ENCODE assay signal across 10 mouse cellular contexts in genomic region chr4:117884146-117884545, GRCm38 (mm10). TPM values are rescaled to one million over a fixed set of nuclear protein-coding genes. Genes with fewer than 3 reads are reported as not detected.
DNase-seq lines count a peak whose midpoint lies in the region; ATAC-seq and TF ChIP-seq lines count a peak whose summit lies in the region.
"Had no signal": no experiment of that assay in that cellular context is flagged by ENCODE, and none has a peak within 500 bp of the region (broad histone marks: within the 10 kb centered on the region; RNA-seq: fewer than 3 reads in every experiment).

No protein-coding gene starts in this region.

- no peaks in the 10 kb centered on the region for H3K9me3 ChIP-seq in erythroblast, embryonic 14.5 days (ENCODE audit: control insufficient read depth, low read length)
- no peaks in the 10 kb centered on the region for H3K9me3 ChIP-seq in liver, embryonic 14.5 days (ENCODE audit: control insufficient read depth, low read length)
- H3K9me3 ChIP-seq in stomach, postnatal 0 days (ENCODE audit: control insufficient read depth, low read length), result no peaks in the 10 kb centered on the region

- peak overlapping the region; percentile 62 for H3K4me3 ChIP-seq in erythroblast, embryonic 14.5 days (replicated peaks)
- peak overlapping the region; percentile 91 for H3K4me3 ChIP-seq in testis, adult 2 months (ENCODE audit: control insufficient read depth, low read depth, low read length)
- no peak overlapping the region for H3K4me3 ChIP-seq in liver, embryonic 14.5 days (ENCODE audit: insufficient read depth in 1 of 2, low read depth in 2 of 2, low read length in 2 of 2)
- no peak overlapping the region for H3K4me3 ChIP-seq in stomach, postnatal 0 days (ENCODE audit: low read depth, low read length)

- no peak for TF ChIP-seq EP300 in liver, embryonic 14.5 days (IDR thresholded peaks at IDR 0.05; ENCODE audit: low read depth)
- no peak for TF ChIP-seq EP300 in stomach, postnatal 0 days (optimal IDR thresholded peaks at IDR 0.05)

- no peak for ATAC-seq in erythroblast, adult 5-6 weeks (replicated peaks; ENCODE audit: low FRiP score, poor library complexity, severe bottlenecking)
- ATAC-seq in liver, embryonic 14.5 days (ENCODE audit: insufficient read depth), result no peak
- no peak for ATAC-seq in stomach, postnatal 0 days (ENCODE audit: low FRiP score, low TSS enrichment)

- no peak for TF ChIP-seq CTCF in testis, adult 2 months (IDR thresholded peaks at IDR 0.05; ENCODE audit: control insufficient read depth, insufficient read depth, insufficient replicate concordance, low read depth, low read length)
- TF ChIP-seq CTCF in liver, embryonic 14.5 days (IDR thresholded peaks at IDR 0.05; ENCODE audit: low read depth), result no peak
- no peak for TF ChIP-seq CTCF in stomach, postnatal 0 days (IDR thresholded peaks at IDR 0.05; ENCODE audit: low read depth)

- DNase-seq in testis, postnatal 10 days (ENCODE audit: low spot score), result no peak
- no peak for DNase-seq in liver, embryonic 14.5 days (ENCODE audit: low read depth in 3 of 3, low spot score in 3 of 3)
- no peak for DNase-seq in stomach, postnatal 0 days (ENCODE audit: low spot score)
- no peak for DNase-seq in left cerebral cortex, postnatal 10 days (ENCODE audit: extremely low spot score in 1 of 2, low spot score in 2 of 2)
- DNase-seq in thymus, postnatal 36 days, result no peak
- DNase-seq: kidney, postnatal 36 days; lung, postnatal 36 days had no signal

- peak overlapping the region; percentile 77 for H3K4me2 ChIP-seq in liver, embryonic 14.5 days (ENCODE audit: low read depth)
- peak overlapping the region; percentile 92; the same call in 1 of the 2 replicates for H3K4me2 ChIP-seq in stomach, postnatal 0 days (replicated peaks; ENCODE audit: low read depth)

- H3K27ac ChIP-seq in testis, adult 2 months (ENCODE audit: control insufficient read depth, insufficient read depth, low read depth, low read length), result peak overlapping the region; percentile 100
- H3K27ac ChIP-seq in liver, embryonic 14.5 days, result no peak overlapping the region
- no peak overlapping the region for H3K27ac ChIP-seq in stomach, postnatal 0 days (replicated peaks)

- H3K4me1 ChIP-seq in erythroblast, embryonic 14.5 days (ENCODE audit: control insufficient read depth), result peaks cover 50% of the 10 kb centered on the region
- H3K4me1 ChIP-seq in testis, adult 2 months (ENCODE audit: control insufficient read depth, insufficient read depth, low read length), result peaks cover 11% of the 10 kb centered on the region
- H3K4me1 ChIP-seq in liver, embryonic 14.5 days (replicated peaks; ENCODE audit: control insufficient read depth in 2 of 2, insufficient read depth in 2 of 2, low read length in 1 of 2), result peaks cover 8 to 12% of the 10 kb centered on the region in 2 experiments
- H3K4me1 ChIP-seq in stomach, postnatal 0 days (replicated peaks; ENCODE audit: control insufficient read depth, insufficient read depth), result peaks cover 9% of the 10 kb centered on the region; the same call in 1 of the 2 replicates

- WGBS in liver, embryonic 14.5 days (ENCODE audit: insufficient replicate concordance), result 79% methylated on average over 1 of the region's 1 CpGs
- 73% methylated on average over 1 of the region's 1 CpGs for WGBS in stomach, postnatal 0 days

- H3K27me3 ChIP-seq in erythroblast, embryonic 14.5 days (ENCODE audit: control insufficient read depth), result peaks cover 48% of the 10 kb centered on the region
- no peaks in the 10 kb centered on the region for H3K27me3 ChIP-seq in testis, adult 2 months (ENCODE audit: control insufficient read depth, insufficient read depth, low read length)
- H3K27me3 ChIP-seq in liver, embryonic 14.5 days (ENCODE audit: control insufficient read depth, insufficient read depth, low read length), result peaks cover 20% of the 10 kb centered on the region
- no peaks in the 10 kb centered on the region for H3K27me3 ChIP-seq in stomach, postnatal 0 days (ENCODE audit: control insufficient read depth, insufficient read depth, low read length)

- no peak for TF ChIP-seq POLR2A in testis, adult 2 months (IDR thresholded peaks at IDR 0.05; ENCODE audit: control insufficient read depth, low read depth, low read length)

- intact Hi-C loops in left cerebral cortex, postnatal 10 days (cut with DNase I), result loop anchor here (5.0 kb wide), 2 partner anchors 52 to 198 kb away; partner anchors contain the start of gene Slc6a9

- no peak overlapping the region for H3K9ac ChIP-seq in liver, embryonic 14.5 days (replicated peaks)
- H3K9ac ChIP-seq in stomach, postnatal 0 days (ENCODE audit: low read length), result no peak overlapping the region

- peaks cover 34% of the 10 kb centered on the region for H3K36me3 ChIP-seq in erythroblast, embryonic 14.5 days (ENCODE audit: control insufficient read depth)
- no peaks in the 10 kb centered on the region; the same call in 1 of the 2 replicates for H3K36me3 ChIP-seq in testis, adult 2 months (ENCODE audit: control insufficient read depth, insufficient read depth, low read length)
- peaks cover 21% of the 10 kb centered on the region for H3K36me3 ChIP-seq in liver, embryonic 14.5 days (replicated peaks; ENCODE audit: control insufficient read depth, insufficient read depth, low read depth)
- H3K36me3 ChIP-seq in stomach, postnatal 0 days (ENCODE audit: control insufficient read depth, insufficient read depth, low read length), result 0 out of 2 replicates have a peak, but pooled peaks cover 6% of the 10 kb centered on the region

RNA-seq across cellular contexts. Expression of gene B4galt2, which starts 0.9 kb away (rescaled TPM):
- 0.23 and 0.25 TPM in 2 replicates for polyA plus RNA-seq in erythroblast, embryonic 14.5 days (2012)
- total RNA-seq in erythroblast, adult 5-6 weeks (2015; ENCODE audit: low replicate concordance), result 0.19 TPM in 1 of 2 replicates, not detected in the other
- total RNA-seq in erythroblast, adult 5-6 weeks (2017; ENCODE audit: low replicate concordance), result 0.14 TPM in 1 of 2 replicates, not detected in the other
- 28.5 and 33.1 TPM in 2 replicates for polyA plus RNA-seq in testis, adult 2 months (2012; rRNA removed)
- 2.1 and 2.4 TPM in 2 replicates for polyA plus RNA-seq in liver, embryonic 14.5 days (2012; rRNA removed)
- 1.5 and 1.7 TPM in 2 replicates for polyA plus RNA-seq in liver, embryonic 14.5 days (2014; fragmentation: Nextera tagmentation; extraction: Ambion mirVana)
- 11.9 and 12.1 TPM in 2 replicates for polyA plus RNA-seq in stomach, postnatal 0 days (2015; fragmentation: Nextera tagmentation; extraction: Ambion mirVana)
- total RNA-seq in left cerebral cortex, postnatal 10 days (2021), result 100 to 1,000 TPM; 165 to 170 TPM

RNA-seq across cellular contexts. Expression of gene Atp6v0b, which starts 3.0 kb away (rescaled TPM):
- 37.5 and 76.2 TPM in 2 replicates for polyA plus RNA-seq in erythroblast, embryonic 14.5 days (2012)
- total RNA-seq in erythroblast, adult 5-6 weeks (2015; ENCODE audit: low replicate concordance), result 214 and 246 TPM in 2 replicates
- total RNA-seq in erythroblast, adult 5-6 weeks (2017; ENCODE audit: low replicate concordance), result 60.4 and 72.2 TPM in 2 replicates
- 214 and 232 TPM in 2 replicates for polyA plus RNA-seq in testis, adult 2 months (2012; rRNA removed)
- polyA plus RNA-seq in liver, embryonic 14.5 days (2012; rRNA removed), result 118 and 122 TPM in 2 replicates
- 152 and 165 TPM in 2 replicates for polyA plus RNA-seq in liver, embryonic 14.5 days (2014; fragmentation: Nextera tagmentation; extraction: Ambion mirVana)
- 242 and 249 TPM in 2 replicates for polyA plus RNA-seq in stomach, postnatal 0 days (2015; fragmentation: Nextera tagmentation; extraction: Ambion mirVana)
- 100 to 1,000 TPM; 464 to 465 TPM for total RNA-seq in left cerebral cortex, postnatal 10 days (2021)

RNA-seq across cellular contexts. Expression of gene Dph2, which starts 7.7 kb away (rescaled TPM):
- 0.31 and 0.65 TPM in 2 replicates for polyA plus RNA-seq in erythroblast, embryonic 14.5 days (2012)
- 0.96 and 2.9 TPM in 2 replicates for total RNA-seq in erythroblast, adult 5-6 weeks (2015; ENCODE audit: low replicate concordance)
- 0.51 and 1.5 TPM in 2 replicates for total RNA-seq in erythroblast, adult 5-6 weeks (2017; ENCODE audit: low replicate concordance)
- polyA plus RNA-seq in testis, adult 2 months (2012; rRNA removed), result 6.6 and 8.2 TPM in 2 replicates
- 6.8 and 6.9 TPM in 2 replicates for polyA plus RNA-seq in liver, embryonic 14.5 days (2012; rRNA removed)
- 5.1 and 6.3 TPM in 2 replicates for polyA plus RNA-seq in liver, embryonic 14.5 days (2014; fragmentation: Nextera tagmentation; extraction: Ambion mirVana)
- polyA plus RNA-seq in stomach, postnatal 0 days (2015; fragmentation: Nextera tagmentation; extraction: Ambion mirVana), result 8.1 and 8.6 TPM in 2 replicates
- 10 to 100 TPM in 1 of 2 experiments, 1 to 10 TPM in 1; 8.0 to 10.1 TPM for total RNA-seq in left cerebral cortex, postnatal 10 days (2021)

RNA-seq across cellular contexts. Expression of gene Ccdc24, which starts 11.8 kb away (rescaled TPM):
- 0.06 and 0.07 TPM in 2 replicates for polyA plus RNA-seq in erythroblast, embryonic 14.5 days (2012)
- total RNA-seq in erythroblast, adult 5-6 weeks (2015; ENCODE audit: low replicate concordance), result not detected in 2 replicates
- total RNA-seq in erythroblast, adult 5-6 weeks (2017; ENCODE audit: low replicate concordance), result 0.43 and 5.3 TPM in 2 replicates
- 137 and 146 TPM in 2 replicates for polyA plus RNA-seq in testis, adult 2 months (2012; rRNA removed)
- 0.57 and 0.77 TPM in 2 replicates for polyA plus RNA-seq in liver, embryonic 14.5 days (2012; rRNA removed)
- polyA plus RNA-seq in liver, embryonic 14.5 days (2014; fragmentation: Nextera tagmentation; extraction: Ambion mirVana), result 0.63 and 1.7 TPM in 2 replicates
- 0.33 and 0.41 TPM in 2 replicates for polyA plus RNA-seq in stomach, postnatal 0 days (2015; fragmentation: Nextera tagmentation; extraction: Ambion mirVana)
- total RNA-seq in left cerebral cortex, postnatal 10 days (2021), result 1 to 10 TPM; 3.1 to 3.3 TPM

RNA-seq across cellular contexts. Expression of gene Ipo13, which starts 30.7 kb away (rescaled TPM):
- 3.5 and 3.8 TPM in 2 replicates for polyA plus RNA-seq in erythroblast, embryonic 14.5 days (2012)
- 8.5 and 14.2 TPM in 2 replicates for total RNA-seq in erythroblast, adult 5-6 weeks (2015; ENCODE audit: low replicate concordance)
- 3.2 and 4.0 TPM in 2 replicates for total RNA-seq in erythroblast, adult 5-6 weeks (2017; ENCODE audit: low replicate concordance)
- 207 and 222 TPM in 2 replicates for polyA plus RNA-seq in testis, adult 2 months (2012; rRNA removed)
- 15.4 and 16.8 TPM in 2 replicates for polyA plus RNA-seq in liver, embryonic 14.5 days (2012; rRNA removed)
- 14.9 and 18.2 TPM in 2 replicates for polyA plus RNA-seq in liver, embryonic 14.5 days (2014; fragmentation: Nextera tagmentation; extraction: Ambion mirVana)
- polyA plus RNA-seq in stomach, postnatal 0 days (2015; fragmentation: Nextera tagmentation; extraction: Ambion mirVana), result 21.5 and 24.6 TPM in 2 replicates
- total RNA-seq in left cerebral cortex, postnatal 10 days (2021), result 100 to 1,000 TPM; 115 to 121 TPM

Comparison
In these comparisons a context has a peak if more than half of its experiments do, and no peak if none do; other contexts are left out.
1. H3K4me3 ChIP-seq: peak in erythroblast, embryonic 14.5 days (single experiment) and testis, adult 2 months (single experiment); none in liver, embryonic 14.5 days (0 of 2) and stomach, postnatal 0 days (single experiment).